Mouse (Mus musculus) neutrophil, adult 65 days (primary cell): ENCODE results near the gene Prmt9. TPM values are rescaled to one million over a fixed set of nuclear protein-coding genes. Genes with fewer than 3 reads are reported as not detected.

Experiments
- total RNA-seq: library from RNA; stranded (reverse); gene quantifications from 2 replicates; pipeline ENCODE4 v1.2.4, GENCODE M21; 2023

Gene Prmt9
- 21.8 and 26.8 TPM in 2 replicates for total RNA-seq

DNA sequence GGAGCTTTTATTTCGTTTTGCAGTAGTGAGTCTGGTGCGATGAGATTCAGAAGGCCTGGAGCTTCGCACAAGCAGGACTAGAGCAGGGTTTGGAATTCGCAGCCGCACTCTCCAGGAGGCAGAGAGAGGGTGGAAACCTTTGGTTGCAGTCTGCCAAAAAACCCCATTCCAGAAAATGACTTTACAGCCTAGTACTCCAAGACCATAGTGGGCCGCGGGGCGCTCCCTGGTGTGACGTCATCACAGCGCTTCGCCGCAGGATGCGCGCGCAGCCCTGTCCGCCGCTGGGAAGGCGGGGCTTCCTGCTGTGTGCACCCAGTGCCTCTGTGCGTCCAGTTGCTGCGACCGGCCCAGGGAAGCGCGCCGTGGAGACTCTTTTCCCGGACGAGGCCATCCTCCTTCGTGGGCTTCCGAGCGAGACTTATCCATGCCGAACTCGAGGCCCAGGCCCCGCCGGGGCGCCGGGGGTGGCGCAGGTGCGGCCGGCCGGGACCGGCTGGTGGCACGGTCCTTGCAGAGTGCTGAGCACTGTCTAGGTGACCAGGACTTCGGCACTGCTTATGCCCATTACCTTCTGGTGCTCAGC lies at the start of gene Prmt9:
TSS of gene Prmt9 (plus strand) at position 277 of the 586 bp plus-strand sequence.

DNA sequence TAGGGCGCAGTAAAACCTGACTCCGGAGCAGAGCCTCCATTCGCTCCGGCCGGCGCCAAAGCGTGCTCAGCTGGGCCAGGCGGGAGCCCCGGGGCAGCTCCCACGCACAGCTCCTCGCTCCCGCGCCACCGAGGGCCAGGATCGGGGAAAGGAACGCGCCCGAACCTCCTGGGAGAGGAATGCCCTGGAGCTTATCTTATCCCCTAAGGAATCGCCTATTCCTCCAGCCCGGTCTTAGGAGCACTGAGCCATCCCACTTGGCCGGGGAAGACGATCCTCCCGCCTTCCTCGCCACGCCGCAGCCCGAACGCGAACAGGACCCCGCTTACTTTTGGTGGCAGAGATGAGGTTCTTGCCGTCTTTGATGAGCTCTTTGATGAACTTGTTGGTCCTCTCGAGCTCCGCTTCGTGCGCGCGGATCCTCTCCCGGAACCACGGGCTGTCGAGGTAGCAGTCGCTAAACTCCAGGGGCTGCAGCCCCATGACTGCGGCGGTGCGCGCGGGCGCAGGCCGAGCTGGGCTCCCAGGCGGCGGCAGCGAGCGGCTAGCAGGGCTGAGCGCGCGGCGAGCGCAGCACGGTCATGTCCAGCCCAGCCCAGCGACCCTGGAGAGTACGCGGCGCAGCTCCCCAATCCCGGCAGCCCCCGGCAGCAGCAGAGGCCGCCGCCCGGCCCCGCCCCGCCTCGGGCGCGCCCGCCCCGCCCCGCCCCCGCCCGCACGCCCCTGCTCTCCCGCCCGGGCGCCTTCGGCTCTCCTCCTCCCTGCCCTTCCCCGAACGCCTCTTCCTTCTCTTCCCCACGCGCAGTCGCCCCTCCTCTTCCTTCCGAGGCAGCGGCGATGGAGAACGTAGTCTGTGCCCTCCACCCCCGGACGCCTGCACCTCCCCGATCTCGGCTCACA lies 31.6 kb upstream of the Prmt9 start, which contains the start of gene Arhgap10:
TSS of gene Arhgap10 (minus strand) at position 653 of the 900 bp plus-strand sequence.

GRCm38 (mm10) chr8:77610374-77610969 lies 61.3 kb downstream of the Prmt9 start, which contains the start of gene Tmem184c:
TSS of gene Tmem184c (minus strand) at chr8:77610698.

Other genes with a start within 250 kb of the Prmt9 start
- 9.3 and 9.6 TPM in 2 replicates for gene Arhgap10, start 31.4 kb upstream of the Prmt9 start, total RNA-seq
- gene Tmem184c, start 61.3 kb downstream of the Prmt9 start, total RNA-seq = 5.6 and 5.9 TPM in 2 replicates
- gene Ednra, start 175.1 kb downstream of the Prmt9 start, total RNA-seq = 2.2 and 3.7 TPM in 2 replicates